Mouse (Mus musculus) embryonic facial prominence, embryonic 12.5 days (tissue): ENCODE measurements around the gene Tcf23. TPM values are rescaled to one million over a fixed set of nuclear protein-coding genes. Genes with fewer than 3 reads are reported as not detected.

Source experiments
- ATAC-seq: fragments of 200-750 bp; cut with Nextera tagmentation; 2 replicates; pipeline ENCODE4 v1.8.0; 2017; ENCODE audit not compliant: insufficient number of reproducible peaks, insufficient read depth, low FRiP score, low TSS enrichment
- H3K27ac ChIP-seq: fragments of 300-500 bp; sonication (generic); 2 replicates; pipeline ENCODE4 v1.5.1; 2016; ENCODE audit warnings: mild to moderate bottlenecking
- H3K27me3 ChIP-seq: fragments of 300-500 bp; sonication (generic); 2 replicates; pipeline ENCODE4 v1.6.1; 2016; ENCODE audit warnings: mild to moderate bottlenecking, moderate library complexity
- H3K36me3 ChIP-seq: fragments of 300-500 bp; sonication (generic); 2 replicates; pipeline ENCODE4 v1.6.1; 2016; ENCODE audit warnings: mild to moderate bottlenecking
- H3K4me1 ChIP-seq: fragments of 300-500 bp; sonication (generic); 2 replicates; pipeline ENCODE4 v1.6.1; 2016
- H3K4me2 ChIP-seq: fragments of 300-500 bp; sonication (generic); replicated peaks from 2 replicates; pipeline ENCODE4 v1.6.1; 2016; ENCODE audit warnings: mild to moderate bottlenecking, moderate library complexity
- H3K4me3 ChIP-seq: fragments of 300-500 bp; sonication (generic); 2 replicates; pipeline ENCODE4 v1.5.1; 2016; ENCODE audit warnings: mild to moderate bottlenecking
- H3K9ac ChIP-seq: fragments of 300-500 bp; sonication (generic); 2 replicates; pipeline ENCODE4 v1.6.1; 2016; ENCODE audit warnings: mild to moderate bottlenecking, moderate library complexity
- H3K9me3 ChIP-seq: fragments of 300-500 bp; sonication (generic); 2 replicates; pipeline ENCODE4 v1.6.1; 2016; ENCODE audit warnings: mild to moderate bottlenecking, moderate library complexity
- WGBS: fragments of 180-500 bp; shearing (Covaris S2); methylation state at CpG from one replicate; pipeline ENCODE4 v1.1.7; 2016; 5-methylcytosine and 5-hydroxymethylcytosine counted together
- polyA plus RNA-seq: library from polyadenylated mRNA; unstranded; fragments of >200 nt; fragmentation: Nextera tagmentation; extraction: Ambion mirVana; gene quantifications from 2 replicates; pipeline ENCODE4 v1.2.1, GENCODE M21; 2016

Gene Tcf23
- polyA plus RNA-seq, 1 experiment from 2014 or later, result not detected

GRCm38 (mm10) chr5:30950922-30951321, 17.5 kb upstream of the Tcf23 start:
- peaks cover 37% of the 10 kb centered on the region for H3K36me3 ChIP-seq
- H3K4me1 ChIP-seq, result peaks cover 10% of the 10 kb centered on the region; the same call in 1 of the 2 replicates
- 88% methylated on average over 2 of the region's 2 CpGs for WGBS
- no peak overlapping the region for H3K4me3 ChIP-seq
- no peak overlapping the region for H3K4me2 ChIP-seq
- H3K9me3 ChIP-seq, result no peaks in the 10 kb centered on the region
- 0 out of 2 replicates have a peak, but pooled peaks cover 4% of the 10 kb centered on the region for H3K27me3 ChIP-seq
- no peak overlapping the region for H3K27ac ChIP-seq
- no peak overlapping the region for H3K9ac ChIP-seq
- ATAC-seq, result no peak

- Histone ChIP-seq H3K27ac (no peak overlapping the region), H3K36me3 (peaks cover 39% of the 10 kb centered on the region)
These were observed 16.8 kb upstream of the Tcf23 start for GRCm38 (mm10) chr5:30951706-30952105.

GRCm38 (mm10) chr5:30952551-30952950, 15.9 kb upstream of the Tcf23 start:
- 81% methylated on average over 5 of the region's 5 CpGs for WGBS
- H3K27me3 ChIP-seq, result no peaks in the 10 kb centered on the region
- H3K4me2 ChIP-seq, result no peak overlapping the region
- peaks cover 12% of the 10 kb centered on the region; the same call in 1 of the 2 replicates for H3K4me1 ChIP-seq
- no peak overlapping the region for H3K27ac ChIP-seq
- peaks cover 43% of the 10 kb centered on the region for H3K36me3 ChIP-seq
- no peak overlapping the region for H3K9ac ChIP-seq
- no peak for ATAC-seq
- H3K9me3 ChIP-seq, result no peaks in the 10 kb centered on the region
- H3K4me3 ChIP-seq, result no peak overlapping the region

More at GRCm38 (mm10) chr5:30951706-30952105, 16.8 kb upstream of the Tcf23 start:
- H3K9me3 ChIP-seq, result no peaks in the 10 kb centered on the region
- H3K9ac ChIP-seq, result no peak overlapping the region
- 88% methylated on average over 6 of the region's 6 CpGs for WGBS
- peaks cover 10% of the 10 kb centered on the region; the same call in 1 of the 2 replicates for H3K4me1 ChIP-seq
- no peak overlapping the region for H3K4me3 ChIP-seq
- no peak for ATAC-seq
- no peak overlapping the region for H3K4me2 ChIP-seq
- no peaks in the 10 kb centered on the region for H3K27me3 ChIP-seq

GRCm38 (mm10) chr5:30954065-30954464, 14.4 kb upstream of the Tcf23 start:
- H3K27ac ChIP-seq, result no peak overlapping the region
- H3K9ac ChIP-seq, result no peak overlapping the region
- H3K9me3 ChIP-seq, result no peaks in the 10 kb centered on the region
- no peak overlapping the region for H3K4me3 ChIP-seq
- peaks cover 55% of the 10 kb centered on the region for H3K36me3 ChIP-seq
- ATAC-seq, result no peak
- H3K4me2 ChIP-seq, result no peak overlapping the region
- H3K4me1 ChIP-seq, result peaks cover 24% of the 10 kb centered on the region
- 95% methylated on average over 6 of the region's 6 CpGs for WGBS
- H3K27me3 ChIP-seq, result no peaks in the 10 kb centered on the region

- Histone ChIP-seq H3K4me2 (no peak overlapping the region), H3K4me3 (no peak overlapping the region), H3K9ac (no peak overlapping the region), H3K4me1 (peaks cover 26% of the 10 kb centered on the region), H3K27me3 (no peaks in the 10 kb centered on the region), H3K9me3 (no peaks in the 10 kb centered on the region), H3K36me3 (peaks cover 55% of the 10 kb centered on the region), H3K27ac (no peak overlapping the region)
- no peak for ATAC-seq
- 94% methylated on average over 9 of the region's 9 CpGs for WGBS
These were observed 13.9 kb upstream of the Tcf23 start for GRCm38 (mm10) chr5:30954556-30954955.

GRCm38 (mm10) chr5:30955751-30956150, 12.7 kb upstream of the Tcf23 start:
- Histone ChIP-seq H3K4me3 (no peak overlapping the region), H3K4me1 (peaks cover 20% of the 10 kb centered on the region), H3K36me3 (peaks cover 55% of the 10 kb centered on the region), H3K27me3 (no peaks in the 10 kb centered on the region), H3K27ac (no peak overlapping the region), H3K9ac (no peak overlapping the region), H3K9me3 (no peaks in the 10 kb centered on the region), H3K4me2 (no peak overlapping the region)
- WGBS, result 92% methylated on average over 6 of the region's 6 CpGs
- ATAC-seq, result no peak

- Histone ChIP-seq H3K4me2 (peak overlapping the region; percentile 11; the same call in 1 of the 2 replicates), H3K27ac (no peak overlapping the region), H3K4me3 (0 out of 2 replicates have a peak overlapping the region, but pooled peaks have one; percentile 7), H3K9me3 (no peaks in the 10 kb centered on the region), H3K9ac (no peak overlapping the region), H3K36me3 (peaks cover 48% of the 10 kb centered on the region), H3K4me1 (peaks cover 20% of the 10 kb centered on the region), H3K27me3 (no peaks in the 10 kb centered on the region)
- ATAC-seq, result no peak
- 92% methylated on average over 6 of the region's 6 CpGs for WGBS
These were observed 10.6 kb upstream of the Tcf23 start for GRCm38 (mm10) chr5:30957891-30958290.

- H3K36me3 ChIP-seq, result peaks cover 34% of the 10 kb centered on the region
- 27% methylated on average over 19 of the region's 19 CpGs for WGBS
- peak overlapping the region; percentile 78 for H3K4me2 ChIP-seq
- peak overlapping the region; percentile 93 for H3K9ac ChIP-seq
- no peak for ATAC-seq
- H3K4me3 ChIP-seq, result peak overlapping the region; percentile 82
- no peaks in the 10 kb centered on the region for H3K9me3 ChIP-seq
- no peaks in the 10 kb centered on the region for H3K27me3 ChIP-seq
- peaks cover 20% of the 10 kb centered on the region for H3K4me1 ChIP-seq
- peak overlapping the region; percentile 91 for H3K27ac ChIP-seq
These were observed 9.1 kb upstream of the Tcf23 start for GRCm38 (mm10) chr5:30959198-30959854.

GRCm38 (mm10) chr5:30959966-30960501, 8.4 kb upstream of the Tcf23 start, which contains the start of gene Preb:
Gene Preb (minus strand): TSS chr5:30960361.
- Histone ChIP-seq H3K4me1 (peaks cover 20% of the 10 kb centered on the region), H3K9me3 (no peaks in the 10 kb centered on the region), H3K4me2 (peak within 1 kb of the TSS; percentile 78), H3K4me3 (peak within 1 kb of the TSS; percentile 82), H3K36me3 (peaks cover 27% of the 10 kb centered on the region), H3K27ac (peak within 1 kb of the TSS; percentile 91), H3K27me3 (no peaks in the 10 kb centered on the region), H3K9ac (peak within 1 kb of the TSS; percentile 93)
- under 1% methylated on average over 56 of the region's 56 CpGs for WGBS
- ATAC-seq, result peak; percentile 90

GRCm38 (mm10) chr5:30960814-30961213, 7.6 kb upstream of the Tcf23 start:
- H3K4me1 ChIP-seq, result peaks cover 20% of the 10 kb centered on the region
- peaks cover 20% of the 10 kb centered on the region for H3K36me3 ChIP-seq
- H3K9me3 ChIP-seq, result no peaks in the 10 kb centered on the region
- peak overlapping the region; percentile 82; the same call in 1 of the 2 replicates for H3K4me3 ChIP-seq
- no peaks in the 10 kb centered on the region for H3K27me3 ChIP-seq
- 89% methylated on average over 2 of the region's 2 CpGs for WGBS
- no peak for ATAC-seq
- no peak overlapping the region for H3K9ac ChIP-seq
- no peak overlapping the region for H3K27ac ChIP-seq
- H3K4me2 ChIP-seq, result peak overlapping the region; percentile 78; the same call in 1 of the 2 replicates

GRCm38 (mm10) chr5:30961545-30962505, 6.6 kb upstream of the Tcf23 start:
- Histone ChIP-seq H3K4me3 (no peak overlapping the region), H3K9me3 (no peaks in the 10 kb centered on the region), H3K27me3 (no peaks in the 10 kb centered on the region), H3K36me3 (peaks cover 16% of the 10 kb centered on the region), H3K4me1 (peaks cover 20% of the 10 kb centered on the region), H3K9ac (no peak overlapping the region), H3K4me2 (no peak overlapping the region), H3K27ac (no peak overlapping the region)
- no peak for ATAC-seq
- 80% methylated on average over 10 of the region's 10 CpGs for WGBS
